31 mouse cellular contexts compared by ENCODE assay signal in the genomic region with DNA sequence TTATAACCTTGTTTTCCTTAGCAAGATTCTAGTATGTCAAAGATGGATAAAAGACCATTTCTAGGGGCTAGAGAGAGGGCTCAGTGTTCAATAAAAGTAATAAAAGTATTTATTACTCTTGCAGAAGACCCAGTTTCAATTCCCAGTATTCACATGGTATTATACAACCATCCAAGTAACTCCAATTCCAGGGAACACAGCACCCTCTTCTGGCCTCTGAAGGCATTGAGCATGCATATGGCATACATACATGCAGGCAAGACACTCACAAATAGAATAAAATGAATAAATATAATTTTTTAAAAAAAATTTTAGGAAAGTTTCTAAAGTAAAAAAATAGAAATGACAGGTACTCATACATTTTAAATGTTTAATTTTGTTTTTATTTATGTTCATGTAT. TPM values are rescaled to one million over a fixed set of nuclear protein-coding genes. Genes with fewer than 3 reads are reported as not detected.
DNase-seq lines count a peak whose midpoint lies in the region; ATAC-seq and TF ChIP-seq lines count a peak whose summit lies in the region.
"Had no signal": no experiment of that assay in that cellular context is flagged by ENCODE, and none has a peak within 500 bp of the region (broad histone marks: within the 10 kb centered on the region; RNA-seq: fewer than 3 reads in every experiment).

No protein-coding gene starts in this region.

- DNase-seq in cerebellum, adult 2 months = no peak
- DNase-seq in cerebellum, adult 9-11 months = no peak
- no peak for DNase-seq in heart, adult 2 months
- DNase-seq in heart, postnatal 10 days = no peak
- no peak for DNase-seq in liver, postnatal 0 days
- no peak for DNase-seq in liver
- DNase-seq in brain, adult 2 months (ENCODE audit: low read depth, low spot score) = peak; percentile 36
- no peak for DNase-seq in limb, embryonic 10.5 days (ENCODE audit: low spot score)
- DNase-seq: adrenal gland, adult 2 months; adrenal gland, postnatal 36 days; kidney, adult 18-20 months; kidney, postnatal 36 days; layer of hippocampus, postnatal 36 days; lung, postnatal 10 days; right cerebral cortex, postnatal 25 days; thymus, adult 18-20 months; thymus, postnatal 25 days had no signal

- TF ChIP-seq EP300 in heart, adult 2 months (IDR thresholded peaks at IDR 0.05; ENCODE audit: insufficient read depth, low read depth, low read length) = no peak
- no peak for TF ChIP-seq EP300 in liver, postnatal 0 days (IDR thresholded peaks at IDR 0.05; ENCODE audit: low read depth)

- no peak for ATAC-seq in liver, postnatal 0 days
- ATAC-seq: forebrain, embryonic 16.5 days; midbrain, embryonic 13.5 days had no signal

- H3K9ac ChIP-seq in heart, adult 2 months (ENCODE audit: low read depth, low read length) = no peak overlapping the region
- H3K9ac ChIP-seq in liver, postnatal 0 days (replicated peaks) = no peak overlapping the region
- H3K9ac ChIP-seq: embryonic facial prominence, embryonic 13.5 days; hindbrain, embryonic 12.5 days; kidney, embryonic 15.5 days; limb, embryonic 12.5 days; midbrain, embryonic 13.5 days; neural tube, embryonic 15.5 days; stomach, embryonic 15.5 days had no signal

- H3K27ac ChIP-seq in cerebellum, adult 2 months (ENCODE audit: insufficient read depth, low read length) = peak overlapping the region; percentile 79; the same call in 1 of the 2 replicates
- H3K27ac ChIP-seq in heart, adult 2 months = no peak overlapping the region
- no peak overlapping the region for H3K27ac ChIP-seq in liver, postnatal 0 days (ENCODE audit: low read depth)
- H3K27ac ChIP-seq in limb, embryonic 10.5 days = no peak overlapping the region
- H3K27ac ChIP-seq: embryonic facial prominence, embryonic 13.5 days; hindbrain, embryonic 12.5 days; kidney, embryonic 15.5 days; limb, embryonic 12.5 days; macrophage; midbrain, embryonic 13.5 days; neural tube, embryonic 15.5 days; stomach, embryonic 15.5 days had no signal

- no peak for TF ChIP-seq CTCF in cerebellum, adult 2 months (IDR thresholded peaks at IDR 0.05; ENCODE audit: borderline replicate concordance, insufficient read depth, low read depth, low read length)
- TF ChIP-seq CTCF in heart, adult 2 months (IDR thresholded peaks at IDR 0.05) = peak; percentile 21
- TF ChIP-seq CTCF in liver, postnatal 0 days (IDR thresholded peaks at IDR 0.05; ENCODE audit: low read depth) = 0 out of 2 replicates have a peak, but pooled peaks have one; percentile 17

- intact Hi-C loops in heart, adult 2 months (cut with DNase I) = no loop called here
- intact Hi-C loops in heart, postnatal 10 days (cut with DNase I) = no loop called here

- H3K4me3 ChIP-seq in cerebellum, adult 2 months (replicated peaks; ENCODE audit: insufficient read depth, low read depth, low read length) = no peak overlapping the region
- no peak overlapping the region for H3K4me3 ChIP-seq in heart, adult 2 months
- H3K4me3 ChIP-seq in liver, postnatal 0 days (ENCODE audit: low read depth, low read length) = no peak overlapping the region
- no peak overlapping the region for H3K4me3 ChIP-seq in limb, embryonic 10.5 days
- H3K4me3 ChIP-seq: embryonic facial prominence, embryonic 13.5 days; hindbrain, embryonic 12.5 days; kidney, embryonic 15.5 days; limb, embryonic 12.5 days; midbrain, embryonic 13.5 days; neural tube, embryonic 15.5 days; stomach, embryonic 15.5 days had no signal

- no peak for TF ChIP-seq POLR2A in cerebellum, adult 2 months (IDR thresholded peaks at IDR 0.05; ENCODE audit: borderline replicate concordance, insufficient read depth, low read length)
- TF ChIP-seq POLR2A in heart, adult 2 months (IDR thresholded peaks at IDR 0.05; ENCODE audit: insufficient read depth, low read depth, low read length) = no peak

- no peak overlapping the region for H3K4me2 ChIP-seq in liver, postnatal 0 days (ENCODE audit: low read depth, low read length)
- H3K4me2 ChIP-seq: embryonic facial prominence, embryonic 13.5 days; hindbrain, embryonic 12.5 days; kidney, embryonic 15.5 days; limb, embryonic 12.5 days; liver, embryonic 11.5 days; midbrain, embryonic 13.5 days; neural tube, embryonic 15.5 days; stomach, embryonic 15.5 days had no signal

- no peaks in the 10 kb centered on the region for H3K36me3 ChIP-seq in heart, adult 2 months (ENCODE audit: control insufficient read depth, insufficient read depth, low read length)
- no peaks in the 10 kb centered on the region for H3K36me3 ChIP-seq in liver, postnatal 0 days (replicated peaks; ENCODE audit: insufficient read depth, low read length)
- no peaks in the 10 kb centered on the region for H3K36me3 ChIP-seq in limb, embryonic 10.5 days
- H3K36me3 ChIP-seq: embryonic facial prominence, embryonic 13.5 days; G1E; hindbrain, embryonic 12.5 days; kidney, embryonic 15.5 days; limb, embryonic 12.5 days; midbrain, embryonic 13.5 days; neural tube, embryonic 15.5 days; stomach, embryonic 15.5 days had no signal

- peaks cover 29% of the 10 kb centered on the region for H3K4me1 ChIP-seq in cerebellum, adult 2 months (ENCODE audit: control insufficient read depth, insufficient read depth, low read length)
- no peaks in the 10 kb centered on the region for H3K4me1 ChIP-seq in heart, adult 2 months (ENCODE audit: control insufficient read depth, insufficient read depth, low read length)
- no peaks in the 10 kb centered on the region for H3K4me1 ChIP-seq in liver, postnatal 0 days (ENCODE audit: insufficient read depth)
- peaks cover 16% of the 10 kb centered on the region for H3K4me1 ChIP-seq in limb, embryonic 10.5 days
- H3K4me1 ChIP-seq: hindbrain, embryonic 12.5 days; midbrain, embryonic 13.5 days; neural tube, embryonic 15.5 days had no signal

- no peaks in the 10 kb centered on the region for H3K27me3 ChIP-seq in cerebellum, adult 2 months (ENCODE audit: control insufficient read depth, insufficient read depth, low read length)
- no peaks in the 10 kb centered on the region for H3K27me3 ChIP-seq in heart, adult 2 months (ENCODE audit: control insufficient read depth, insufficient read depth, low read length)
- no peaks in the 10 kb centered on the region for H3K27me3 ChIP-seq in liver, postnatal 0 days (ENCODE audit: insufficient read depth, low read length)
- H3K27me3 ChIP-seq in limb, embryonic 10.5 days (ENCODE audit: low read depth, poor library complexity, severe bottlenecking) = no peaks in the 10 kb centered on the region
- H3K27me3 ChIP-seq: CH12.LX; embryonic facial prominence, embryonic 13.5 days; hindbrain, embryonic 12.5 days; kidney, embryonic 15.5 days; limb, embryonic 12.5 days; midbrain, embryonic 13.5 days; neural tube, embryonic 15.5 days; stomach, embryonic 15.5 days had no signal

- no peaks in the 10 kb centered on the region for H3K9me3 ChIP-seq in liver, postnatal 0 days (ENCODE audit: low read length)
- no peaks in the 10 kb centered on the region for H3K9me3 ChIP-seq in limb, embryonic 10.5 days (replicated peaks)
- H3K9me3 ChIP-seq: embryonic facial prominence, embryonic 13.5 days; G1E; hindbrain, embryonic 12.5 days; kidney, embryonic 15.5 days; limb, embryonic 12.5 days; midbrain, embryonic 13.5 days; neural tube, embryonic 15.5 days; stomach, embryonic 15.5 days had no signal

- no peaks in the 10 kb centered on the region for H3K79me2 ChIP-seq in heart, adult 2 months (replicated peaks; ENCODE audit: control insufficient read depth, insufficient read depth, low read length)

RNA-seq across cellular contexts. Expression of gene Ccnjl, which starts 10.5 kb away (rescaled TPM):
- polyA plus RNA-seq in cerebellum, adult 2 months (2012; rRNA removed) = 8.4 and 10.5 TPM in 2 replicates
- 1 to 10 TPM; 2.1 to 3.0 TPM for total RNA-seq in heart, adult 2 months (2021)
- 2.0 and 2.9 TPM in 2 replicates for polyA plus RNA-seq in heart, adult 2 months (2012; rRNA removed)
- 10 to 100 TPM; 10.2 to 11.3 TPM for total RNA-seq in heart, postnatal 10 days (2021)
- polyA plus RNA-seq in liver, postnatal 0 days (2015; fragmentation: Nextera tagmentation; extraction: Ambion mirVana) = 1.5 and 2.1 TPM in 2 replicates
- polyA plus RNA-seq in limb, embryonic 10.5 days (2016; fragmentation: Nextera tagmentation; extraction: Ambion mirVana) = 36.3 and 40.6 TPM in 2 replicates
- total RNA-seq: CH12.LX had no signal
- polyA plus RNA-seq: G1E had no signal

RNA-seq across cellular contexts. Expression of gene C1qtnf2, which starts 44.0 kb away (rescaled TPM):
- 1.8 and 1.9 TPM in 2 replicates for polyA plus RNA-seq in cerebellum, adult 2 months (2012; rRNA removed)
- total RNA-seq in heart, adult 2 months (2021) = 1 to 10 TPM; 4.7 to 5.3 TPM
- polyA plus RNA-seq in heart, adult 2 months (2012; rRNA removed) = 7.8 and 10.8 TPM in 2 replicates
- 10 to 100 TPM; 15.4 to 15.8 TPM for total RNA-seq in heart, postnatal 10 days (2021)
- 2.5 and 2.7 TPM in 2 replicates for polyA plus RNA-seq in liver, postnatal 0 days (2015; fragmentation: Nextera tagmentation; extraction: Ambion mirVana)
- polyA plus RNA-seq in limb, embryonic 10.5 days (2016; fragmentation: Nextera tagmentation; extraction: Ambion mirVana) = 0.45 and 0.64 TPM in 2 replicates
- total RNA-seq: CH12.LX; common myeloid progenitor, adult 5-6 weeks; G1E; megakaryocyte-erythroid progenitor cell, adult 5-6 weeks had no signal
- polyA plus RNA-seq: G1E, macrophage had no signal
